9 mouse cellular contexts compared by ENCODE assay signal in the genomic region with DNA sequence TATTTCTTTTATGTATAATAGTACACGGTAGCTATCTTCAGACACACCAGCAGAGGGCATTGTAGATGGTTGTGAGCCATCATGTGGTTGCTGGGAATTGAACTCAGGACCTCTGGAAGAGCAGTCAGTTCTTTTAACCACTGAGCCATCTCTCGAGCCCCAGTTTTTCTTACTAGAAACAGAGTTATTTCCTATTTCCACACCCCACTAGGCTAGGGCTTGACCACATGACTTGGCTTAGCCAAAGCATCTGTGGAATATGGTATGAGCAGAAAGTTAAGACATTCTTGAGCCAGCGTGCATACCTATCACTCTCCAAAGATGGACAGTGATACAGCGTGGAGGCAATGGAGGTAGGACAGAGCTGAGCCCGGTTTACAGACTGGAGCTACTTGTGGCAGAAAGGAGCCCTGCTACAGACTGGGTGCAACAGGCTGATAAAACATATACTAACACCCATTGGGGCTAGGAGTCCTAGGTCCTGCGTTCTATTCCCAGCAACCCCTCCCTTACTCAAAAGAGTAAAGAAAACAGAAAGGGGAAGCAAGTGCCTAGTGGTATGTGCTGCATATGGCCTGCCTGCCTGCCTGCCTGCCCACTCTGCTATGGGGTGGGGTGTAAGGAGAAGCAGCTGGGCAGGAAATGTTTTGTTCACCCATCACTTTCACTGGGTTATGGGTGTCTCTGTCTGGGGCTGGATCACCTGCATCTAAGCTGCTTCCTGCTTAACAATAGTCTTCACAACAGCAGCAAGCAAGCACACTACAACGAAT.
A peak's percentile ranks its signal among the peaks of the same experiment; 100 is the strongest.
DNase-seq lines count a peak whose midpoint lies in the region; ATAC-seq lines count a peak whose summit lies in the region.
"Had no signal": no experiment of that assay in that cellular context is flagged by ENCODE, and none has a peak within 500 bp of the region (broad histone marks: within the 10 kb centered on the region; RNA-seq: fewer than 3 reads in every experiment).

No protein-coding gene starts in this region.

- WGBS in heart, embryonic 16.5 days = 78% methylated on average over 7 of the region's 7 CpGs
- 90% methylated on average over 7 of the region's 7 CpGs for WGBS in forebrain, embryonic 11.5 days
- 85% methylated on average over 7 of the region's 7 CpGs for whole genome bisulfite sequencing in kidney, embryonic 15.5 days

- no peaks in the 10 kb centered on the region for H3K36me3 ChIP-seq in heart, embryonic 16.5 days (ENCODE audit: control insufficient read depth, insufficient read depth)
- no peaks in the 10 kb centered on the region for H3K36me3 ChIP-seq in forebrain, embryonic 11.5 days (ENCODE audit: control insufficient read depth, insufficient read depth, low read length)
- no peaks in the 10 kb centered on the region for H3K36me3 ChIP-seq in kidney, embryonic 15.5 days

- H3K27ac ChIP-seq in heart, embryonic 16.5 days (ENCODE audit: low read length) = 0 out of 2 replicates have a peak overlapping the region, but pooled peaks have one; percentile 5
- 0 out of 2 replicates have a peak overlapping the region, but pooled peaks have one; percentile 8 for H3K27ac ChIP-seq in forebrain, embryonic 11.5 days (ENCODE audit: low read depth, low read length)
- no peak overlapping the region for H3K27ac ChIP-seq in kidney, embryonic 15.5 days

- no peak overlapping the region for H3K4me3 ChIP-seq in heart, embryonic 16.5 days (ENCODE audit: low read length)
- no peak overlapping the region for H3K4me3 ChIP-seq in forebrain, embryonic 11.5 days (ENCODE audit: low read depth, low read length)
- H3K4me3 ChIP-seq in kidney, embryonic 15.5 days (replicated peaks) = no peak overlapping the region

- ATAC-seq in heart, embryonic 16.5 days (replicated peaks; ENCODE audit: extremely low read depth, insufficient read depth, low FRiP score) = peak; percentile 42; the same call in 1 of the 2 replicates
- no peak for ATAC-seq in forebrain, embryonic 11.5 days (replicated peaks; ENCODE audit: low FRiP score)
- ATAC-seq in neutrophil, adult 5-6 weeks (ENCODE audit: extremely low read depth, insufficient number of reproducible peaks, low FRiP score, poor library complexity, severe bottlenecking) = peak; percentile 87
- ATAC-seq in kidney, embryonic 15.5 days (replicated peaks; ENCODE audit: low FRiP score) = no peak

- H3K9me3 ChIP-seq in heart, embryonic 16.5 days (replicated peaks; ENCODE audit: control insufficient read depth, low read length) = no peaks in the 10 kb centered on the region
- no peaks in the 10 kb centered on the region for H3K9me3 ChIP-seq in forebrain, embryonic 11.5 days (ENCODE audit: control insufficient read depth, low read length)
- no peaks in the 10 kb centered on the region for H3K9me3 ChIP-seq in kidney, embryonic 15.5 days (replicated peaks)

- H3K27me3 ChIP-seq in heart, embryonic 16.5 days (ENCODE audit: control insufficient read depth, insufficient read depth, low read length) = no peaks in the 10 kb centered on the region
- H3K27me3 ChIP-seq in forebrain, embryonic 11.5 days (ENCODE audit: control insufficient read depth, insufficient read depth, low read length) = no peaks in the 10 kb centered on the region
- no peaks in the 10 kb centered on the region for H3K27me3 ChIP-seq in kidney, embryonic 15.5 days

- intact Hi-C loops in heart, postnatal 10 days (cut with DNase I) = no loop called here

- no peak overlapping the region for H3K4me2 ChIP-seq in heart, embryonic 16.5 days (ENCODE audit: low read depth, low read length)
- H3K4me2 ChIP-seq in forebrain, embryonic 11.5 days (ENCODE audit: low read depth, low read length, severe bottlenecking) = no peak overlapping the region
- H3K4me2 ChIP-seq in kidney, embryonic 15.5 days = no peak overlapping the region

- H3K4me1 ChIP-seq in heart, embryonic 16.5 days (ENCODE audit: control insufficient read depth, insufficient read depth, low read length) = peaks cover 29% of the 10 kb centered on the region
- H3K4me1 ChIP-seq in forebrain, embryonic 11.5 days (replicated peaks; ENCODE audit: control insufficient read depth, insufficient read depth, low read length) = peaks cover 11% of the 10 kb centered on the region
- H3K4me1 ChIP-seq in kidney, embryonic 15.5 days = peaks cover 36% of the 10 kb centered on the region

- no peak overlapping the region for H3K9ac ChIP-seq in heart, embryonic 16.5 days (ENCODE audit: low read length)
- no peak overlapping the region for H3K9ac ChIP-seq in forebrain, embryonic 11.5 days (ENCODE audit: low read length)
- no peak overlapping the region for H3K9ac ChIP-seq in kidney, embryonic 15.5 days

- DNase-seq in heart, postnatal 10 days = no peak
- DNase-seq in CD4-positive helper T cell, adult 2 months (ENCODE audit: low read depth, low spot score) = peak; percentile 42
- no peak for DNase-seq in forebrain, embryonic 11.5 days (ENCODE audit: low spot score)
- DNase-seq in kidney, postnatal 14 days = no peak
- no peak for DNase-seq in ovary, postnatal 36 days (ENCODE audit: low spot score)
- DNase-seq: embryo, embryonic 11 days had no signal

Comparison
In these comparisons a context has a peak if more than half of its experiments do, and no peak if none do; other contexts are left out.
1. ATAC-seq: peak in heart, embryonic 16.5 days (single experiment) and neutrophil, adult 5-6 weeks (single experiment); none in forebrain, embryonic 11.5 days (single experiment) and kidney, embryonic 15.5 days (single experiment).